Comparison of ENCODE assay signal across 8 mouse cellular contexts in the genomic region with DNA sequence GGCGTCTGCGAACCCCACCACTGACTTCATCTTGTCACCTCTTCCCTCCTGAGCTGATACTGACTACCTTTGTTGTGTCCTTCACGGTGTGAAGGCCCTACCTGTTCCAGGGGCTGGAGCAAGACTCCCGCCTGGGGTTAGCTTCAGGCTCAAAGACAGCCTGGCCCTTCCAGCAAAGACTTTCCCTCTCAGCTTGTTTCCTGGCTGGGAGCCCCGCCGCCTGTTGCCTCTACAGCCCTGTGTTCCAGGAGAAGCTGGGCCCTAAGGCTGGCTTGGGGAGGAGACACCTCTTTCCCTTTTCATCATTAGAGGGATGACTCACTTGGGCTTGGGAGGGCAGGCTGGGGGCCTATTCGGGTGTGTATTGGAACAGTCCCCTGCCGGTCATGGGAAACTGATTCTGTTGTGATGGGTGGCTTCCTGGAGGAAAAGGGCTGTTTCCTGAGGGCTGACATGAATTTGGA. TPM values are rescaled to one million over a fixed set of nuclear protein-coding genes. Genes with fewer than 3 reads are reported as not detected.
DNase-seq lines count a peak whose midpoint lies in the region; ATAC-seq lines count a peak whose summit lies in the region.

No protein-coding gene starts in this region.

- no peak overlapping the region for H3K27ac ChIP-seq in liver, embryonic 16.5 days (ENCODE audit: low read length)
- no peak overlapping the region for H3K27ac ChIP-seq in neural tube, embryonic 14.5 days (ENCODE audit: low read depth, low read length)

- H3K4me2 ChIP-seq in liver, embryonic 16.5 days (ENCODE audit: low read depth, low read length) = peak overlapping the region; percentile 69
- H3K4me2 ChIP-seq in neural tube, embryonic 14.5 days (ENCODE audit: low read depth, low read length) = peak overlapping the region; percentile 76

- DNase-seq in ovary, postnatal 14 days (ENCODE audit: low spot score) = peak; percentile 43
- no peak for DNase-seq in ovary, adult 18-20 months (ENCODE audit: low spot score)
- peak; percentile 75 for DNase-seq in cerebellum, adult 9-11 months
- DNase-seq in gastrocnemius, postnatal 25 days = peak; percentile 70
- no peak for DNase-seq in thymus, postnatal 36 days

- 16% methylated on average over 8 of the region's 8 CpGs for WGBS in liver, embryonic 16.5 days (ENCODE audit: insufficient replicate concordance)
- 14% methylated on average over 8 of the region's 8 CpGs for WGBS in neural tube, embryonic 14.5 days

- H3K9ac ChIP-seq in liver, embryonic 16.5 days (ENCODE audit: low read depth, low read length) = peak overlapping the region; percentile 60; the same call in 1 of the 2 replicates
- H3K9ac ChIP-seq in neural tube, embryonic 14.5 days (replicated peaks; ENCODE audit: low read depth, low read length) = peak overlapping the region; percentile 56

- H3K36me3 ChIP-seq in liver, embryonic 16.5 days (ENCODE audit: control insufficient read depth, insufficient read depth) = no peaks in the 10 kb centered on the region
- no peaks in the 10 kb centered on the region for H3K36me3 ChIP-seq in neural tube, embryonic 14.5 days (ENCODE audit: control insufficient read depth, insufficient read depth, low read length)

- H3K9me3 ChIP-seq in liver, embryonic 16.5 days (replicated peaks; ENCODE audit: control insufficient read depth, low read length) = no peaks in the 10 kb centered on the region
- no peaks in the 10 kb centered on the region for H3K9me3 ChIP-seq in neural tube, embryonic 14.5 days (ENCODE audit: control insufficient read depth, low read length)

- H3K27me3 ChIP-seq in liver, embryonic 16.5 days (ENCODE audit: control insufficient read depth, insufficient read depth, low read depth, low read length) = peaks cover 8% of the 10 kb centered on the region
- H3K27me3 ChIP-seq in neural tube, embryonic 14.5 days (ENCODE audit: control insufficient read depth, insufficient read depth, low read length) = no peaks in the 10 kb centered on the region

- ATAC-seq in inflammation-experienced regulatory T-cells, adult 6 months = peak; percentile 21
- ATAC-seq in liver, embryonic 16.5 days (ENCODE audit: low read depth) = no peak
- peak; percentile 41 for ATAC-seq in neural tube, embryonic 14.5 days (ENCODE audit: low read depth)

- H3K4me1 ChIP-seq in liver, embryonic 16.5 days (ENCODE audit: control insufficient read depth, low read depth, low read length) = peaks cover 6% of the 10 kb centered on the region
- H3K4me1 ChIP-seq in neural tube, embryonic 14.5 days (ENCODE audit: control insufficient read depth, insufficient read depth, low read length) = 0 out of 2 replicates have a peak, but pooled peaks cover 5% of the 10 kb centered on the region

- H3K4me3 ChIP-seq in liver, embryonic 16.5 days (ENCODE audit: low read depth, low read length) = peak overlapping the region; percentile 63
- peak overlapping the region; percentile 52 for H3K4me3 ChIP-seq in neural tube, embryonic 14.5 days (ENCODE audit: low read depth, low read length)

RNA-seq across cellular contexts. Expression of a gene that starts 0.6 kb away (rescaled TPM):
- 10 to 100 TPM; 12.9 to 21.6 TPM for total RNA-seq in gastrocnemius, postnatal 25 days (2021)
- polyA plus RNA-seq in inflammation-experienced regulatory T-cells, adult 6 months (2017; shearing (Covaris generic)) = 1,000 to 10,000 TPM; 1,866 to 3,808 (median 3,640) TPM
- polyA plus RNA-seq in liver, embryonic 16.5 days (2015; fragmentation: Nextera tagmentation; extraction: Ambion mirVana) = 20.9 and 23.2 TPM in 2 replicates
- 55.4 TPM in 2 replicates for polyA plus RNA-seq in neural tube, embryonic 14.5 days (2014; fragmentation: Nextera tagmentation; extraction: Ambion mirVana)

RNA-seq across cellular contexts. Expression of a gene that starts 20.6 kb away (rescaled TPM):
- total RNA-seq in gastrocnemius, postnatal 25 days (2021) = 10 to 100 TPM in 1 of 2 experiments, 1 to 10 TPM in 1; 9.7 to 10.5 TPM
- polyA plus RNA-seq in inflammation-experienced regulatory T-cells, adult 6 months (2017; shearing (Covaris generic)) = 10 to 100 TPM; 42.7 to 50.3 (median 49.9) TPM
- 7.4 and 8.8 TPM in 2 replicates for polyA plus RNA-seq in liver, embryonic 16.5 days (2015; fragmentation: Nextera tagmentation; extraction: Ambion mirVana)
- 12.4 and 13.4 TPM in 2 replicates for polyA plus RNA-seq in neural tube, embryonic 14.5 days (2014; fragmentation: Nextera tagmentation; extraction: Ambion mirVana)

RNA-seq across cellular contexts. Expression of a gene that starts 35.0 kb away (rescaled TPM):
- 1 to 10 TPM; 7.9 to 8.4 TPM for total RNA-seq in gastrocnemius, postnatal 25 days (2021)
- polyA plus RNA-seq in inflammation-experienced regulatory T-cells, adult 6 months (2017; shearing (Covaris generic)) = 10 to 100 TPM; 19.2 to 28.2 (median 24.9) TPM
- 8.5 and 8.8 TPM in 2 replicates for polyA plus RNA-seq in liver, embryonic 16.5 days (2015; fragmentation: Nextera tagmentation; extraction: Ambion mirVana)
- 31.4 and 34.8 TPM in 2 replicates for polyA plus RNA-seq in neural tube, embryonic 14.5 days (2014; fragmentation: Nextera tagmentation; extraction: Ambion mirVana)

RNA-seq across cellular contexts. Expression of a gene that starts 43.4 kb away (rescaled TPM):
- 1 to 10 TPM; 6.9 to 7.5 TPM for total RNA-seq in gastrocnemius, postnatal 25 days (2021)
- 10 to 100 TPM; 12.1 to 15.5 (median 12.3) TPM for polyA plus RNA-seq in inflammation-experienced regulatory T-cells, adult 6 months (2017; shearing (Covaris generic))
- 10.0 and 11.9 TPM in 2 replicates for polyA plus RNA-seq in liver, embryonic 16.5 days (2015; fragmentation: Nextera tagmentation; extraction: Ambion mirVana)
- 10.7 and 13.1 TPM in 2 replicates for polyA plus RNA-seq in neural tube, embryonic 14.5 days (2014; fragmentation: Nextera tagmentation; extraction: Ambion mirVana)

RNA-seq across cellular contexts. Expression of a gene that starts 43.5 kb away (rescaled TPM):
- 100 to 1,000 TPM; 238 to 253 TPM for total RNA-seq in gastrocnemius, postnatal 25 days (2021)
- 100 to 1,000 TPM; 763 to 998 (median 907) TPM for polyA plus RNA-seq in inflammation-experienced regulatory T-cells, adult 6 months (2017; shearing (Covaris generic))
- polyA plus RNA-seq in liver, embryonic 16.5 days (2015; fragmentation: Nextera tagmentation; extraction: Ambion mirVana) = 259 and 313 TPM in 2 replicates
- 712 and 779 TPM in 2 replicates for polyA plus RNA-seq in neural tube, embryonic 14.5 days (2014; fragmentation: Nextera tagmentation; extraction: Ambion mirVana)

Comparison
In these comparisons a context has a peak if more than half of its experiments do, and no peak if none do; other contexts are left out.
1. DNase-seq: peak in ovary, postnatal 14 days (single experiment), cerebellum, adult 9-11 months (single experiment) and gastrocnemius, postnatal 25 days (single experiment); none in ovary, adult 18-20 months (single experiment) and thymus, postnatal 36 days (0 of 2).
2. RNA of a gene that starts 0.6 kb away (polyA plus RNA-seq): 1,866 to 3,808 TPM in inflammation-experienced regulatory T-cells, adult 6 months; 55.4 TPM in neural tube, embryonic 14.5 days and 20.9 to 23.2 TPM in liver, embryonic 16.5 days; every median in the first group is over 10 times any median in the second.